Mouse (Mus musculus): ENCODE results near the gene Cadm1.

The Cadm1 gene

GRCm38 (mm10) chr9:47529602-47530450 is at the start of gene Cadm1:
Cadm1 (plus strand) TSS chr9:47530173.
- peak; percentile 84 for DNase-seq (ENCODE audit: low spot score)

DNA sequence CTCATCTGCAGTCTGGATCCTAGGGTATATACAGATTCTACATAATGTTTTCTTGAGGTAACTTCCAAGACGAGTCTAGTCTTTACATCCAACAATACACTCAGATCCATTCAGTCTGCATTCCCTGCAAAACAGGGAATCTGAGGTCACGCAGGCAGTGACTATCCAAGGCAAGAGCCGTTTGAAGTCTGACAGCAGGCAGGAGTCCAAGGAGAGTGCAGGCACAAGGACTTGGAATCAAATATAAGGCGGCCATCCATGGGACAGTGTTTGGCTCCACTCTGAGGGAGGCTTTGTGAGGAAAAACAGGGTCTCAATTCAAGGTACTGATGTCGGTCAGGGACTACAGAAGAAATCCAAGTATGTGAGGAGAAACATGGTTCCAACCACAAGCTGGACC is 45.5 kb upstream of the Cadm1 start:
- no peak for DNase-seq (ENCODE audit: low spot score)

GRCm38 (mm10) chr9:47485186-47485585 is 44.8 kb upstream of the Cadm1 start:
- DNase-seq (ENCODE audit: low spot score) = no peak

DNA sequence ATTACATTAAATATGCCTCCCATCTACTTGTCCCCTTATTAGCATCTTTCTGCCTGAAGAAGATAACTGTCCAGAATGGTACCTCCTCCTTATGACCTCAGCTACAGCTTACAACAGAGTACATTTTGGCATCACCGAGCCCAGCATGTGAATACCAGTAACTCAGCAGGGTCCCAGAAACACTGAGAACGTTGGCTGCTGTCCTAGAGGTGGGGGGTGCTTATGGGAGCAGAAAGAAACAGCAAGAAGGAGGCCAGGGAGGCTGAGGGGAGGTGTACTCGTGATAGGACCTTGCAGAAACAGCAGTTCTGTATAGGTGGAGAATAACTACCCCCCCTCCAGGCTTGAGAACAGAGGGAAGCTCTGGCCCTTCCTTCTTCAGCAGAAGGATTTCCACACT is 30.2 kb upstream of the Cadm1 start:
- no peak for DNase-seq (ENCODE audit: low spot score)

DNA sequence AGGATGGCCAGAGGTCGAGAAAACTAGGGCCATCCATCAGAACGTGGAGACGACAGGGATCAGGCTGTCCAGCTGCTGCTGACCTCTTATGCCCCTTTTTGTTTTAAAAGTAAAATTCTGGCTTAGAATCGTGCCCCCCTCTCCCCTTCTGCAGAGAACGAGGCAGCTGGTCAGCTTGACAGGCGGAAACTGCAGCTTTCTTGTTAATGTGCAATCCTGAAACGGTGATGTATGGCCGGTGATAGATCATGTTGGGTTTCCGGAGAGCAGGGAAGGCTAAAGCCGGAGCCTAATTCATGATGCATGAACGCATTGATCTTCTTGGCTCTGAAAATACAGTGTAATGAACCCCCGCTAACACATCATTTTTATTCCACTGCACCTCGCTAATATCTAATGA is 24.0 kb upstream of the Cadm1 start:
- no peak for DNase-seq (ENCODE audit: low spot score)

DNA sequence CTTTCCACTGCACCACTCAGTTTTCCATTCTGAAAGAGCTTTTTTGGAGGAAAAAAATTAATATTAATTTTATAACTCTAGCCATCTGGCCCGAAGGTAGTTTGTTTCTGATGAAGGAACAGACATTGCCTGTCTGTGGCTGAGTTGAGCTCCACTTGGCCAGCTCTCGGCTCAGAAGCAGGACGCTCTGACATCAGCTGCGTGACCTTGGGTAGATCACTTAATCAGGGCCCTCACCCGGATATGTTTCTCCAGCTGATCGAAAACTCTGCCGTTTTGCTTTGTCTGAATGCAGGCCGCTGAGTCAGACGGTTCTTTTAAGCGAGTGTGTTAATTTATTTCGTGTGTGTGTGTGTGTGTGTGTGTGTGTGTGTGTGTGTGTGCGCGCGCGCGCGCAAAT is 23.1 kb upstream of the Cadm1 start:
- no peak for DNase-seq (ENCODE audit: low spot score)

- DNase-seq (ENCODE audit: low spot score) = no peak
Observed at GRCm38 (mm10) chr9:47508109-47508508, 21.9 kb upstream of the Cadm1 start.

DNA sequence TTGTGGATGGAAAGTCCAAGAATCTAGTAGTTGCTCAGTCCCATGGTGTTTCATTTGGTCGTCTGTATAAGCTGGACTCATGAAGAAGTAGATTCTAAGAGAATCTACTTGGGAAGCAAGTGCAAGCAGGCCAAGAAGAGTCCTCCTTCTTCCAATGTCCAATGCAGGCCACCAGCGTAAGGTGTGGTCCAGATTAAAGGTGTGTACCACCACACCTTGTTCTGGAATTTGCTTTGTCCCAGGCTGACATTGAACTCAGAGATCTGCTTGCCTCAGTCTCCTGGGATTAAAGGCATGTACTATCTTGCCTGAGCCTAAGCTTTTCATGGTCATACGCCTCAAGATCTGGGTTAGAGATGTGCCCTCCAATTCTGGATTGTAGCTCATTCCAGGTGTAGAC is 17.5 kb upstream of the Cadm1 start:
- DNase-seq (ENCODE audit: low spot score) = no peak

DNA sequence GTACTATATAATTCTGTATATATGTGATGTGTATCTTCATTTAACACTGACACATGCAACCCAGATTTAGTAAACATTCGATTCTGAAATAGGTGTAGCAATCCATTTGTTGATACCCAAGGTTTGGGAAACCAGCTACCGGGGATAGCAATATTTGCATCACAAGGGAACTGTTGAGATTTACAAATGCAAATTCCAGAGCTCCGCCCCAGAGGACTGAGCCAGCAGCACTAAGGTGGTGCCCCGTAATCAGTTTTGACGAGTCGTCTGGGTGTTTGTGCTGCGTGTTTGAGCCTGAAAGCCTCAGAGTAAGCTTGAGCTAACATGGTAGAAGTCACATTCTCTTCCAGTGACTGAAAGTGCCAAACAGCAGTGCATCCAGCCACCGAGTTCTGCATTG is 15.7 kb upstream of the Cadm1 start:
- no peak for DNase-seq (ENCODE audit: low spot score)

GRCm38 (mm10) chr9:47516238-47516637 is 13.7 kb upstream of the Cadm1 start:
- DNase-seq (ENCODE audit: low spot score) = no peak

- DNase-seq (ENCODE audit: low spot score) = no peak
Observed at GRCm38 (mm10) chr9:47527290-47527689, 2.7 kb upstream of the Cadm1 start.

DNA sequence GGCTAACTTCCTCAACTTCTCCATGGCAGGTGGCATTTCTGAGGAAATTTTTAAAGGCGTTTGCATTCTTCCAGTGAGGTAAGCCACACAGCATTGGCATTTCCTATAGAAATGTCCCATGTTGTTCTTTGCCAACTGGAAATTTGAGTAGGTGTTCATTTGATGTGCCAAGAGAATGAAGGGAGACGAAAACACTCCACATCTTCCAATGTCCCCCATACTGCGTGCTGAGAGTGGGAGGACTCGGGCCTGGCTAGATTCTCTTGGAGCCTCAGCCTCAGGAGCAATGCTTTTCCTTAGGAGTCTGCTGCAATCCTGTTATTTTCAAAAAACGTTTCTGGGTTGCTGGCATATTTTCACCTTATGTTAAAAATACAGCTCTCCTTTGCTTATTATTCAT is 2.2 kb upstream of the Cadm1 start:
- DNase-seq (ENCODE audit: low spot score) = no peak

- DNase-seq (ENCODE audit: low spot score) = no peak
Observed at GRCm38 (mm10) chr9:47529182-47529581, 791 bp upstream of the Cadm1 start.

DNA sequence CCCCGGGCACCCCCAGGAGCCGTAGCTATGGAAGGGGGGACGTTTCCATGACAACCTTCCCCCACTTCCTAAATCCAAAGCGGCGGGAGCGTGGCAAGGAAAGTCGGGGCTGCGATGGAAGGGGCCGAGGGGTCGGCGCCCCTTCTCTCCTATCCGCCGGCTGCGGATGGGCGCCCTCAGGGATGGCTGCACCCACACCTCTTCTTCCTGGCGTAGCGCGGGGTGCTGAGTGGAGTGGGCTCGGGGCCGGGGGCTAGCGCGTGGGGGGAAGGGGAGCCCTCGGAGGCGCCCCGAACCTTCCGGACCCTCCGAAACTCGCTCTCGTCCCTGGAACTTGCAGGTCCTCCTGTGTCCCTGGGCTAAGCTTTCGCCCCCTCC is 560 bp downstream of the Cadm1 start:
- no peak for DNase-seq (ENCODE audit: low spot score)

- no peak for DNase-seq (ENCODE audit: low spot score)
Observed at GRCm38 (mm10) chr9:47530922-47531850, 1.2 kb downstream of the Cadm1 start.

DNA sequence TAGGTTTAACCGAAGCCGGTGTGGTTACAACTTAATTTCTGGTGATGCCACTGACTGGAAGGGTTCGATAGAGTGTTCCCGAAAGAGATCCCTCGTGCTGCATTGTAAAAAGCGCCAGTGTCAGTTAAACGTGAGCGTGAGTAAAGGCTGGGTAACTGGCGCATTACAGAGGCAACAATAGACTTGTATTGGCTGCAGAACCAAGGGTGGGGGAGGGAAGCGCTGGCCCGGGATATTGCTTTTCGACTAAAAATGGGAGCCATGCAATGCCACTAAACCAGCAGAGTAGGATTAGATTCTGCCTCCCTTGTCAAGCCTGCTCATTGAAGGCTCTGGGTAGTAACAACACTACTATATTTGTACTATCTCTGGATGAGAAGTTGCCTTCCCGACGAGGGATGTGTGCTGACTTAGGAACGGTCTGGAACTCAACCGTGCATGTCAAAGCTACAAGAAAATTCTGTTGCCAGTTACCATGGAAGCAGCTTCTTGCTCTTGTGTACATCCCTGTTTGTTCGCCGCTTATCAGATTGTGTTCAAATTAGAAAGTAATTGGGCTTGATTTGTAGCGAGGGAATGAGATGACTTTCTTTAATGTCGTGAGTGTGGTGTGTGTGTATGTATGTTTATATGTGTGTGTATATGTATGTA is 2.4 kb downstream of the Cadm1 start:
- DNase-seq (ENCODE audit: low spot score) = no peak

GRCm38 (mm10) chr9:47533461-47533860 is 3.5 kb downstream of the Cadm1 start:
- DNase-seq (ENCODE audit: low spot score) = no peak

DNA sequence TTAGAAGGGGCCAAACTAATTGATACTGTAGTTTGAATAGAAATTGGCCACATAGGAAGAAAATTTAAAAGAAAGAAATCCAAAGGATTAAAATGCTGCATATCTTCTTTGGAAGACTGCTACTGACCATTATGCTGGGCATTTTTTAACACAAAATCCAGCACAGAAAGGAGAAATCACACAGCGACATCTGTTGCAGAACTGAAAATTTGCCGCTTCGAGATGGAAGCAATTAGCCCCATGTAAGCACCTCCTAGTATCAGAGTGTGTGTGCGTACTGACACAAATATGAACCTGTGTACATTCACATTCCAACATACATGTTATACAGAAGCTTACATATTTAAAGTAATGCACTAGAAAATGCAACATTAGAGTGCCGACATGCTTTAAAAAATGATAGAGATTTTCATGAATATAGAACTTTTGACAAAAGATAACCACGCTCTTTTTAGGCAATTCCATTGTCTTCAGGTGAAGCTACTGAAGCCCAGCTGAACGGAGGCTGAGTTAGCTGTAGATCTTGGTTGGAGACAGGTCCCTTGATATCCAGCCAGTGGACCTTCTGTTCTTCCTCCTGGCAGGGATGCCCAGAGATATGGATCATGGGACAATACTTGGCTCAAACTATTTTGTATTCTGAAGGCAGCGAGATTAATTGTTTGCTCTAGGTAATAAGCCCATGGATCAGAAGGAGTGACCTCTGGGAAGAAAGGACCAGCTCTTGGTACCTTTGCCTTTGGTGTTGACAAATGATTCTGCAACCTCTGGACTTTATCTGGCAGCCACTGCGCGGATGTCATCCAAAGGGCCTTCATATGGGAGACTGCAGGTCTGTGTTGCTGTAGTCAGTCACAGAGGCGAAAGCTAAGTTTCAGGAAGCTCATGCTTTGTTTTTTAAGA is 4.9 kb downstream of the Cadm1 start:
- no peak for DNase-seq (ENCODE audit: low spot score)

- no peak for DNase-seq (ENCODE audit: low spot score)
Observed at GRCm38 (mm10) chr9:47545245-47545644, 15.3 kb downstream of the Cadm1 start.

- DNase-seq (ENCODE audit: low spot score) = no peak
Observed at GRCm38 (mm10) chr9:47545667-47546066, 15.7 kb downstream of the Cadm1 start.

GRCm38 (mm10) chr9:47548402-47548801 is 18.4 kb downstream of the Cadm1 start:
- no peak for DNase-seq (ENCODE audit: low spot score)

- no peak for DNase-seq (ENCODE audit: low spot score)
Observed at GRCm38 (mm10) chr9:47548916-47549315, 18.9 kb downstream of the Cadm1 start.

All from urinary bladder, postnatal 10 days (tissue).